Mouse (Mus musculus): Measurements from ENCODE around the gene Edf1.
"Not testable (repeated sequence)": the region's sequence is repeated elsewhere in the genome, so short reads cannot be mapped to it uniquely, and the experiment has no call there.

Gene Edf1

GRCm38 (mm10) chr2:25557221-25557963 is at the start of gene Edf1:
Edf1 (plus strand) TSS chr2:25557847.
- in situ Hi-C loops (cut with MboI, MseI) = no loop called here

- in situ Hi-C loops (cut with MboI, MseI) = no loop called here
Observed at GRCm38 (mm10) chr2:25509912-25510311, 47.7 kb upstream of the Edf1 start.

GRCm38 (mm10) chr2:25526510-25527302 is 30.9 kb upstream of the Edf1 start:
- in situ Hi-C loops (cut with MboI, MseI) = no loop called here

- in situ Hi-C loops (cut with MboI, MseI) = no loop called here
Observed at GRCm38 (mm10) chr2:25533707-25534106, 23.9 kb upstream of the Edf1 start.

- in situ Hi-C loops (cut with MboI, MseI) = no loop called here
Observed at GRCm38 (mm10) chr2:25534178-25534865, 23.3 kb upstream of the Edf1 start.

- in situ Hi-C loops (cut with MboI, MseI) = no loop called here
Observed at GRCm38 (mm10) chr2:25534866-25535182, 22.8 kb upstream of the Edf1 start.

GRCm38 (mm10) chr2:25536531-25536930 is 21.1 kb upstream of the Edf1 start:
- in situ Hi-C loops (cut with MboI, MseI) = no loop called here

GRCm38 (mm10) chr2:25540541-25540948 is 17.1 kb upstream of the Edf1 start:
- in situ Hi-C loops (cut with MboI, MseI) = no loop called here

- in situ Hi-C loops (cut with MboI, MseI) = no loop called here
Observed at GRCm38 (mm10) chr2:25541644-25542367, 15.8 kb upstream of the Edf1 start.

- in situ Hi-C loops (cut with MboI, MseI) = no loop called here
Observed at GRCm38 (mm10) chr2:25545996-25546810, 11.4 kb upstream of the Edf1 start.

GRCm38 (mm10) chr2:25546811-25547491 is 10.7 kb upstream of the Edf1 start, which contains the start of gene Traf2:
Traf2 (minus strand) TSS chr2:25546940.
- in situ Hi-C loops (cut with MboI, MseI) = no loop called here

- in situ Hi-C loops (cut with MboI, MseI) = no loop called here
Observed at GRCm38 (mm10) chr2:25549021-25549991, 8.3 kb upstream of the Edf1 start.

- in situ Hi-C loops (cut with MboI, MseI) = no loop called here
Observed at GRCm38 (mm10) chr2:25551186-25551585, 6.5 kb upstream of the Edf1 start.

- in situ Hi-C loops (cut with MboI, MseI) = not testable (repeated sequence)
Observed at GRCm38 (mm10) chr2:25553171-25553786, 4.4 kb upstream of the Edf1 start.

- in situ Hi-C loops (cut with MboI, MseI) = not testable (repeated sequence)
Observed at GRCm38 (mm10) chr2:25555479-25555878, 2.2 kb upstream of the Edf1 start.

- in situ Hi-C loops (cut with MboI, MseI) = no loop called here
Observed at GRCm38 (mm10) chr2:25556296-25556695, 1.4 kb upstream of the Edf1 start.

GRCm38 (mm10) chr2:25557964-25558360 is 315 bp downstream of the Edf1 start:
- in situ Hi-C loops (cut with MboI, MseI) = no loop called here

- in situ Hi-C loops (cut with MboI, MseI) = no loop called here
Observed at GRCm38 (mm10) chr2:25558774-25559173, 1.1 kb downstream of the Edf1 start.

GRCm38 (mm10) chr2:25560551-25560950 is 2.9 kb downstream of the Edf1 start:
- in situ Hi-C loops (cut with MboI, MseI) = no loop called here

All from regulatory T cell (primary cell).